Mouse (Mus musculus) myocyte (in vitro differentiated cells): Measurements from ENCODE around the gene Cd9.

Experiments used
- E2F4 ChIP-seq: IDR thresholded peaks from one replicate; pipeline ENCODE4 v1.6.1; 2011; ENCODE audit warnings: mild to moderate bottlenecking, control low read depth, moderate library complexity; ENCODE audit not compliant: insufficient read depth
- MAX ChIP-seq: IDR thresholded peaks from one replicate; pipeline ENCODE4 v1.6.1; 2011; ENCODE audit warnings: low read depth, mild to moderate bottlenecking, control low read depth
- POLR2AphosphoS2 ChIP-seq: IDR thresholded peaks from one replicate; pipeline ENCODE4 v1.6.1; 2011; ENCODE audit warnings: low read depth, control low read depth; ENCODE audit not compliant: insufficient read length

DNA sequence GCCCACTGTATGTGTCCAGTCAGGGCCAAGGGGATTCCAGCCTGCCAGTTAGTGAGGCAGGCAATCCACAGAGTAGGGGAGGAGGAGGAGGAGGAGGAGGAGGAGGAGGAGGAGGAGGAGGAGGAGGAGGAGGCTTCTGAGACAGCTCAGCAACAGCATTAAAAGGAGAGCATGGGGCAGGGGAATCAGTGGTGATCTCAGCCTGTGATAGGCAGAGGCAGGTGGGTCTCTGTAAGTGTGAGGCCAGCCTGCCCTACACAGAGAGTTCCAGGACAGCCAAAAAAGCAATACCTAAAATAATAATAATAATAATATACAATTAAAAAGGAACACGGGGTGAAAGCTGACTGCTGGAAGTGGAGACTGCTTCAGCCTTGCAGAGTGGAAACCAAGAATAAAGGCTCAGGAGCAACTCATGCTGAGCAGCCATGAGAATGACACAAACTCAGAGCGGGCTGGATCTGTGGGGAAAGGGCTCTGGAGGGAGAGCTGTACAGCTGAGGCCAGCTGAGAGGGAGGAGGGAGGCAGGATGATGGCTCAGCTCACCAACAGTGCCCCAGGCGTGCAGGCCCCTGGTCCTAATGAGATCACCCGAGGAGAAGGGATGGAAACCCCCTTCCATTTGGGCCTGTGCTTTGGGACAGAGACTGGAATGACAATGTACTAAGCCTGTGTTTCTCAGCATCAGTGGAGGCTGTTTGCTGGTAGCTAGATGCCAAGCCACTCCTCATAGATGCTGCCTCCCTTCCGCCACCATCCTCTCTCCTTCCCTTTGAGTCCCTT, 59.7 kb downstream of the Cd9 start:
- no peak for TF ChIP-seq E2F4
- TF ChIP-seq MAX = no peak
- no peak for TF ChIP-seq POLR2AphosphoS2
